Mouse (Mus musculus): ENCODE measurements around the gene Esrrb.

Gene Esrrb

GRCm38 (mm10) chr12:86498765-86499164 lies 137.8 kb downstream of the Esrrb start:
- DNase-seq (ENCODE audit: low read depth), result no peak

- DNase-seq (ENCODE audit: low read depth), result no peak
These were observed 140.8 kb downstream of the Esrrb start for GRCm38 (mm10) chr12:86501728-86502127.

GRCm38 (mm10) chr12:86503921-86504320 lies 143.0 kb downstream of the Esrrb start:
- DNase-seq (ENCODE audit: low read depth), result no peak

GRCm38 (mm10) chr12:86504321-86504720 lies 143.4 kb downstream of the Esrrb start:
- no peak for DNase-seq (ENCODE audit: low read depth)

- no peak for DNase-seq (ENCODE audit: low read depth)
These were observed 146.8 kb downstream of the Esrrb start for GRCm38 (mm10) chr12:86507741-86508140.

- no peak for DNase-seq (ENCODE audit: low read depth)
These were observed 147.5 kb downstream of the Esrrb start for GRCm38 (mm10) chr12:86508313-86508988.

GRCm38 (mm10) chr12:86509295-86510279 lies 148.7 kb downstream of the Esrrb start:
- DNase-seq (ENCODE audit: low read depth), result no peak

GRCm38 (mm10) chr12:86512335-86512734 lies 151.4 kb downstream of the Esrrb start:
- no peak for DNase-seq (ENCODE audit: low read depth)

GRCm38 (mm10) chr12:86513596-86513995 lies 152.7 kb downstream of the Esrrb start:
- DNase-seq (ENCODE audit: low read depth), result no peak

- DNase-seq (ENCODE audit: low read depth), result no peak
These were observed 155.7 kb downstream of the Esrrb start for GRCm38 (mm10) chr12:86516602-86517001.

GRCm38 (mm10) chr12:86517721-86518120 lies 156.8 kb downstream of the Esrrb start:
- DNase-seq (ENCODE audit: low read depth), result no peak

GRCm38 (mm10) chr12:86518746-86519145 lies 157.8 kb downstream of the Esrrb start:
- no peak for DNase-seq (ENCODE audit: low read depth)

GRCm38 (mm10) chr12:86534283-86534682 lies 173.4 kb downstream of the Esrrb start:
- no peak for DNase-seq (ENCODE audit: low read depth)

- DNase-seq (ENCODE audit: low read depth), result no peak
These were observed 176.9 kb downstream of the Esrrb start for GRCm38 (mm10) chr12:86537799-86538198.

- no peak for DNase-seq (ENCODE audit: low read depth)
These were observed 177.8 kb downstream of the Esrrb start for GRCm38 (mm10) chr12:86538711-86539110.

- DNase-seq (ENCODE audit: low read depth), result no peak
These were observed 178.6 kb downstream of the Esrrb start for GRCm38 (mm10) chr12:86539511-86539910.

- no peak for DNase-seq (ENCODE audit: low read depth)
These were observed 186.9 kb downstream of the Esrrb start for GRCm38 (mm10) chr12:86547808-86548207.

- DNase-seq (ENCODE audit: low read depth), result no peak
These were observed 192.1 kb downstream of the Esrrb start for GRCm38 (mm10) chr12:86553037-86553436.

GRCm38 (mm10) chr12:86556796-86557517 lies 196.0 kb downstream of the Esrrb start:
- no peak for DNase-seq (ENCODE audit: low read depth)

GRCm38 (mm10) chr12:86558889-86559288 lies 198.0 kb downstream of the Esrrb start:
- DNase-seq (ENCODE audit: low read depth), result no peak

- DNase-seq (ENCODE audit: low read depth), result no peak
These were observed 201.8 kb downstream of the Esrrb start for GRCm38 (mm10) chr12:86562705-86563104.

GRCm38 (mm10) chr12:86565996-86566395 lies 205.1 kb downstream of the Esrrb start:
- DNase-seq (ENCODE audit: low read depth), result no peak
